Mouse (Mus musculus) embryonic facial prominence, embryonic 15.5 days (tissue): ENCODE results near the gene Scube2. TPM values are rescaled to one million over a fixed set of nuclear protein-coding genes. Genes with fewer than 3 reads are reported as not detected.

Experiments
- ATAC-seq: fragments of 200-750 bp; cut with Nextera tagmentation; 2 replicates; pipeline ENCODE4 v1.8.0; 2017; ENCODE audit warnings: low read depth, moderate TSS enrichment; ENCODE audit not compliant: insufficient number of reproducible peaks, low FRiP score, low TSS enrichment
- H3K27ac ChIP-seq: fragments of 300-500 bp; sonication (generic); replicated peaks from 2 replicates; pipeline ENCODE4 v1.5.1; 2015; ENCODE audit warnings: mild to moderate bottlenecking, inconsistent platforms
- H3K27me3 ChIP-seq: fragments of 300-500 bp; sonication (generic); 2 replicates; pipeline ENCODE4 v1.6.1; 2015; ENCODE audit warnings: inconsistent platforms
- H3K36me3 ChIP-seq: fragments of 300-500 bp; sonication (generic); 2 replicates; pipeline ENCODE4 v1.6.1; 2015; ENCODE audit warnings: mild to moderate bottlenecking, inconsistent platforms
- H3K4me1 ChIP-seq: fragments of 300-500 bp; sonication (generic); 2 replicates; pipeline ENCODE4 v1.6.1; 2015; ENCODE audit warnings: inconsistent platforms
- H3K4me2 ChIP-seq: fragments of 300-500 bp; sonication (generic); replicated peaks from 2 replicates; pipeline ENCODE4 v1.6.1; 2015; ENCODE audit warnings: mild to moderate bottlenecking, inconsistent platforms
- H3K4me3 ChIP-seq: fragments of 300-500 bp; sonication (generic); replicated peaks from 2 replicates; pipeline ENCODE4 v1.5.1; 2015; ENCODE audit warnings: mild to moderate bottlenecking, inconsistent platforms
- H3K9ac ChIP-seq: fragments of 300-500 bp; sonication (generic); 2 replicates; pipeline ENCODE4 v1.6.1; 2015; ENCODE audit warnings: inconsistent platforms
- H3K9me3 ChIP-seq: fragments of 300-500 bp; sonication (generic); replicated peaks from 2 replicates; pipeline ENCODE4 v1.6.1; 2016; ENCODE audit warnings: inconsistent platforms
- WGBS: fragments of 180-500 bp; shearing (Covaris S2); methylation state at CpG from one replicate; pipeline ENCODE4 v1.1.7; 2015; 5-methylcytosine and 5-hydroxymethylcytosine counted together
- polyA plus RNA-seq: library from polyadenylated mRNA; unstranded; fragments of >200 nt; fragmentation: Nextera tagmentation; extraction: Ambion mirVana; gene quantifications from 2 replicates; pipeline ENCODE4 v1.2.1, GENCODE M21; 2015

The Scube2 gene
- 3.7 and 3.9 TPM in 2 replicates for polyA plus RNA-seq

DNA sequence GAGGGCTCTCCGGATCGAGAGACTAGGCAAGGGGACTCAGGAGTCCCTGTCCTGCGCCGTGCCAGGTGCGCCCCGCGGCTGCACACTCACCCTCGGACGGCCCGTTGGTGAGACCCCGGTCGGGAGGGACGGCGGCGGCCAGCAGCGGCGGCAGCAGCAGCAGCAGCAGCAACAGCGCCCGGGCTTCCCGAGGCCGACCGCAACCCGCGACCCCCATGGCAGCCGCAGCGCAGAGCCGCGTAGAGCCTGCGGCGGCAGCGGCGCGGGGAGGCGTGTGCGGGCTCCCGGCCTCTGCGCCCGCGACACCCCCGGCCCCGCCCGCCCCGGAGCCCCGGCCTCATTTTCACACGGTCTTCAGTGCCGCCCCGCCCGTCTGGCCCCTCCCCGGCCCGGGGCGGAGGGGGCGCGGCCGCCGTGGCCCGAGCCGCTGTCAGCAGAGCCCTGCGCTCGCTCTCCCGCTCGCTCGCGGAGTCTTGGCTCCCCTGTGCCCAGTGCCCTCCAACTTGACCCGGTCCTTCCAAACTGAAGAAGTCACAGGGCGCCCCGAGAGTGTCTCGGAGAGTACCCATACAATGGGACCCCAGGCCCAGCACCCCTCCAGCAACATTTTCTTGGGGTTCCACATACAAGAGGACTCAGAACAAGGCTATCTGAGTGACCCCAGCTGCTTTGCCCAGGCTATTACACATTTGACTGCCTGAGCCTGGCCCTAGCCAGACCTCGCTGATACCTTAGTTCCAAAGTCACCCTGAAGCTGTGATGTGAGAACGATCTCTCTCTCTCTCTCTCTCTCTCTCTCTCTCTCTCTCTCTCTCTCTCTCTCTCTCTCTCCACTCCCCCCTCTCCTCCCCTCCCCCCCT, at the start of gene Scube2:
Gene Scube2, minus strand, starts transcription at position 310 of the 860 bp plus-strand sequence.
- peak within 1 kb of the TSS; percentile 57 for H3K4me3 ChIP-seq
- H3K27me3 ChIP-seq: peaks cover 28% of the 10 kb centered on the region
- H3K27ac ChIP-seq: no peak within 1 kb of the TSS
- ATAC-seq: peak; percentile 81
- H3K9me3 ChIP-seq: no peaks in the 10 kb centered on the region
- H3K9ac ChIP-seq: peak within 1 kb of the TSS; percentile 34
- WGBS: 1% methylated on average over 47 of the region's 69 CpGs
- peak within 1 kb of the TSS; percentile 95 for H3K4me2 ChIP-seq
- H3K36me3 ChIP-seq: no peaks in the 10 kb centered on the region
- H3K4me1 ChIP-seq: peaks cover 5% of the 10 kb centered on the region

DNA sequence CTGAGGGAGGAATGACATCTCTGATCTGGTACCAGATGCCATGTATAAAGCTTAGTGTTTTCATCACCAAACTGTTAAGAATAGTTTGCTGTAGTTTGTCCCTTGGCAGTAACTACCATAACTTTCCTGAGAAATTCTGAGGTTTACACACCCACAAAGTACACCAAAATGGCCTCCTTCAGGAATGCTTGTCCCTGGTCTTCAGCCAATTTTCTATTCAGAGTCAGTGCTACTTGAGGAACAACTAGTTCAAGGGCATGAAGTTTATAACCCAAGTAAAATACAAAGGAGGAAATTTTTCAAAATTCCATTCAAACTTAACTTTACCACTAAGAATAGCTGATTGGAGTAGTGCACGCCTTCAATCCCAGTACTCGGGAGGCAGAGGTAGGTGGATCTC, 40.7 kb upstream of the Scube2 start:
- Histone ChIP-seq H3K36me3 (peaks cover 85% of the 10 kb centered on the region), H3K27me3 (no peaks in the 10 kb centered on the region), H3K4me3 (no peak overlapping the region), H3K27ac (no peak overlapping the region), H3K4me2 (no peak overlapping the region), H3K9me3 (no peaks in the 10 kb centered on the region), H3K4me1 (no peaks in the 10 kb centered on the region), H3K9ac (no peak overlapping the region)
- WGBS: 93% methylated on average over 2 of the region's 2 CpGs
- ATAC-seq: no peak

DNA sequence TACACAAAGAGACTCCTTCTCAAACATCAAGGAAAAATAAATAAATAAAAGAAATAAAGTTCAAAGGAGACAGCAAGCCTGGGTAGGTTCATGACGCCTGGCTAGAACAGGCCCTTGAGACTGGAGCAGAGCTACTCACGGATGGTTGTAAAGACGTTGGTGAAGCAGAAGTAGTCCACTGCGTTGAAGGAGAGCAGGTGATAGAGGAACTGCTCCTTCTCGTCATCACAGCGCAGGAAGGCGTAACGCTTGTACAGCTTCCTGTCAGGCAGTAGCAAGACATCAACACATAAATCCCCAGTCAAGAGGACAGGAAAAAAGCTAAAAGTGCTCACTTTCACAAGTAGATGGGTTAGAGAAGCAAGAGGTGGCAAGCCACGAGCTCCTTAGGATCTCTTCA, 35.4 kb upstream of the Scube2 start:
- Histone ChIP-seq H3K4me1 (no peaks in the 10 kb centered on the region), H3K4me3 (no peak overlapping the region), H3K4me2 (no peak overlapping the region), H3K27me3 (no peaks in the 10 kb centered on the region), H3K27ac (no peak overlapping the region), H3K9ac (no peak overlapping the region), H3K36me3 (peaks cover 97% of the 10 kb centered on the region), H3K9me3 (no peaks in the 10 kb centered on the region)
- WGBS: 86% methylated on average over 9 of the region's 9 CpGs
- no peak for ATAC-seq

DNA sequence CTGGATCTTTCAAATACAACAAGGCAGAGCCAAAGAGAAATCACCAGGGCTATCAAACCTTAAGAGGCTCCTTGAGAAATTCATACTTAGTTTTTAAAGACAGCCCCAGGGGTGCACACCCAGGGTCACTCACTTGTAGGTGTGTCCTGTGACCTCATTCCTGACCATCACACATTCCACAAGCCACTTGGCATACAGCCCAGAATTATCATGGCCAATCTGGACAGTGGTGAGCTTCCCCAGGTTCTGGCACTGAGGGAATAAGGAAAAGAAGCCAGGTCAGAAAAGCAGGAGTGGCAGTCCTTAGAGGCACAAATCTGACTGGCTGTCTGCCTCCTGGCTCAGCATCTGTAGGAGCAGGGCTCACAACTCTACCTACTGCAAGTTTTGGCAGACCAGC, 33.4 kb upstream of the Scube2 start:
- no peak for ATAC-seq
- H3K4me2 ChIP-seq: no peak overlapping the region
- no peak overlapping the region for H3K4me3 ChIP-seq
- no peak overlapping the region for H3K9ac ChIP-seq
- H3K36me3 ChIP-seq: peaks cover 99% of the 10 kb centered on the region
- no peaks in the 10 kb centered on the region for H3K27me3 ChIP-seq
- no peaks in the 10 kb centered on the region for H3K9me3 ChIP-seq
- H3K27ac ChIP-seq: no peak overlapping the region
- H3K4me1 ChIP-seq: no peaks in the 10 kb centered on the region

DNA sequence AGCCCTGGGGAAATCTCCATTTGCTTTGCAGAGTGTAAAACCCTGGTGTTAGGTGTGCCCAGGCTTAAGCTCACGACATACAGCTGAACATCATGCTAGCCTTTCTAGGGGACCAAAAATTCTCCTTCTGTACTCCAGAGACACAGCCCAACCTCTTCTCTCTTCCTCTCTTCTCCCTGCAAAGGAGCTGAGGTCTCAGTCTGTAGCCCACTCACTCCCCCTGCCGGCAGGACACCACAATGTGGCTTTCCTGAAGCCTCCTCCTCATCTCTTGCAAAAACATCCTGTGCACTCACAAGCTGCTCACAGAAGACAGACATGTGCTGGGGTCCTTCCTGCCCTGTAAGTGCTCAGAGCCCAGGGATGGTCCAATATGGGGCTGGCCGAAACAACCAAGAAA, 27.1 kb upstream of the Scube2 start:
- H3K27ac ChIP-seq: no peak overlapping the region
- H3K9ac ChIP-seq: no peak overlapping the region
- H3K9me3 ChIP-seq: no peaks in the 10 kb centered on the region
- no peak for ATAC-seq
- no peak overlapping the region for H3K4me2 ChIP-seq
- peaks cover 57% of the 10 kb centered on the region for H3K36me3 ChIP-seq
- H3K27me3 ChIP-seq: no peaks in the 10 kb centered on the region
- no peaks in the 10 kb centered on the region for H3K4me1 ChIP-seq
- no peak overlapping the region for H3K4me3 ChIP-seq
- 33% methylated on average over 3 of the region's 3 CpGs for WGBS

DNA sequence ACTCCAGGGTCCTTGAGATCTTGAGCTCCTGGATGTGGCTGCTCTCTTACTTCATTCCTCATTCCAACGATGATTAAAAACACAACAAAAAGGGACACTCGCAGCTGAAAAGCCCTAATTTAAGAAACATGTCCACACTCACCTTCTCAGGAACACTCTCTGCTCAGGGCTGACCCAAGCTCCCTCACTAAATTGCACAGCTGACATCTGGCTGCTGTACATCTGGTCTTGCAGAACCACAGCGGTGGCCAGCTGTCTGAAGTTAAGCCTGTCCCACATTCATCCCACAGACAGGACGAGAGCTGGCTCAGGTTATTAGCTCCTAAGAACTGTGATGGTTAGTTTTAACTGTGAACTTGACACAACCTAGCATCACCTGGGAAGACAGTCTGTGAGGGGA, 26.3 kb upstream of the Scube2 start:
- Histone ChIP-seq H3K4me2 (no peak overlapping the region), H3K9ac (no peak overlapping the region), H3K4me3 (no peak overlapping the region), H3K27ac (no peak overlapping the region), H3K36me3 (peaks cover 52% of the 10 kb centered on the region), H3K4me1 (no peaks in the 10 kb centered on the region), H3K9me3 (no peaks in the 10 kb centered on the region), H3K27me3 (no peaks in the 10 kb centered on the region)
- no peak for ATAC-seq
- 69% methylated on average over 4 of the region's 4 CpGs for WGBS

- no peak overlapping the region for H3K27ac ChIP-seq
- no peak for ATAC-seq
- H3K9me3 ChIP-seq: no peaks in the 10 kb centered on the region
- peaks cover 39% of the 10 kb centered on the region for H3K36me3 ChIP-seq
- 96% methylated on average over 2 of the region's 2 CpGs for WGBS
- no peak overlapping the region for H3K4me3 ChIP-seq
- no peak overlapping the region for H3K4me2 ChIP-seq
- H3K4me1 ChIP-seq: no peaks in the 10 kb centered on the region
- H3K9ac ChIP-seq: no peak overlapping the region
- no peaks in the 10 kb centered on the region for H3K27me3 ChIP-seq
Observed at GRCm38 (mm10) chr7:109890256-109890655, 24.8 kb upstream of the Scube2 start.

GRCm38 (mm10) chr7:109889300-109889699, 23.8 kb upstream of the Scube2 start:
- Histone ChIP-seq H3K4me1 (no peaks in the 10 kb centered on the region), H3K4me2 (no peak overlapping the region), H3K27ac (no peak overlapping the region), H3K27me3 (no peaks in the 10 kb centered on the region), H3K9me3 (no peaks in the 10 kb centered on the region), H3K4me3 (no peak overlapping the region), H3K36me3 (peaks cover 29% of the 10 kb centered on the region), H3K9ac (no peak overlapping the region)
- ATAC-seq: no peak; the same call in 1 of the 2 replicates
- 57% methylated on average over 5 of the region's 5 CpGs for WGBS

DNA sequence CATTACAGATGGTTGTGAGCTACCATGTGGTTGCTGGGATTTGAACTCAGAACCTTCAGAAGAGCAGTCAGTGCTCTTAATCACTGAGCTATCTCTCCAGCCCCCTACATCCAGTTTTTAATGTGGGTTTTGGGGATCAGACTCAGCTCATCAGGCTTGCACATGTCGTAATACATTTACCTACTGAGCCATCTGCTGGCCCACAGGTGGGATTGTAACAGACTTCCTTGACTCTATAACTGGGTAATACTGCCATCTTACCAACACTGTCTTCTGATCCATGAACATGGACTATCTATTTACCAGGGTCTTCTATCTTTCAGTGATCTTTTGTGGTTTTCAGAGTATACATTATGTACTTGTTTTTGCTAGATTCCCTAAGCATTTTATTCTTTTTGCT, 20.8 kb upstream of the Scube2 start:
- Histone ChIP-seq H3K36me3 (peaks cover 11% of the 10 kb centered on the region), H3K9me3 (no peaks in the 10 kb centered on the region), H3K4me3 (no peak overlapping the region), H3K27me3 (no peaks in the 10 kb centered on the region), H3K4me2 (no peak overlapping the region), H3K4me1 (peaks cover 4% of the 10 kb centered on the region; the same call in 1 of the 2 replicates), H3K27ac (no peak overlapping the region), H3K9ac (no peak overlapping the region)
- ATAC-seq: no peak
- WGBS: 97% methylated on average over 1 of the region's 1 CpGs

- no peaks in the 10 kb centered on the region for H3K9me3 ChIP-seq
- WGBS: 85% methylated on average over 2 of the region's 2 CpGs
Observed at GRCm38 (mm10) chr7:109882574-109882973, 17.1 kb upstream of the Scube2 start.

DNA sequence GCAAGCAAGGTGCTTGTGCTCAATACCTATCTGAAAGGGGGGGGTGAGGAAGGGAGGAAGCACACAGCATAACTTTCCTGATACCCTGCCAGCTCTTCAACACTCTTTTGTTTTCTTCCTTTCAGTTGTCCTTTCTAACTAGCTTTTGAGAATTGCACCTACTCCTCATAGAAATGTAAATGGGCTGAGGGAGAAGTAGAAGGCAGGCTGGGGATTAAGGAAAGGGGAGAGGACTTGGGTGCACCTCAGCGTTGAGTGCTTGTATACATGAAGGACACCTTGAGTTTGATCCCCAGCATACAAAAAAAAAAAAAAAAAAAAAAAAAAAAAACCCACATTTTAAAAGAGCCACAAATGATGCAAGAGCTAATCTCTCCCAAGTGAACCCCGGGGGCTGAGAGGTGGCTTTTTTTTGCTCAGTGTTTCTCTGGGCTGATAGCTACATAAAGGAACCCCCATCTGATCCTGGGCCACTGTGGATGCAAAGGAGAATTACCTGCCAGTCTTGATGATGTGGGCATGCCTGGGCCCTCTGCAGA, 16.2 kb upstream of the Scube2 start:
- 42% methylated on average over 2 of the region's 2 CpGs for WGBS
- H3K36me3 ChIP-seq: 0 out of 2 replicates have a peak, but pooled peaks cover under 1% of the 10 kb centered on the region
- H3K27ac ChIP-seq: no peak overlapping the region
- no peaks in the 10 kb centered on the region for H3K9me3 ChIP-seq
- H3K4me3 ChIP-seq: no peak overlapping the region
- no peaks in the 10 kb centered on the region for H3K27me3 ChIP-seq
- no peak overlapping the region for H3K9ac ChIP-seq
- H3K4me1 ChIP-seq: peaks cover 4% of the 10 kb centered on the region; the same call in 1 of the 2 replicates
- H3K4me2 ChIP-seq: no peak overlapping the region
- no peak for ATAC-seq

More at GRCm38 (mm10) chr7:109882574-109882973, 17.1 kb upstream of the Scube2 start:
- peaks cover 4% of the 10 kb centered on the region; the same call in 1 of the 2 replicates for H3K4me1 ChIP-seq
- no peak for ATAC-seq
- no peak overlapping the region for H3K27ac ChIP-seq
- no peak overlapping the region for H3K4me3 ChIP-seq
- 0 out of 2 replicates have a peak, but pooled peaks cover 3% of the 10 kb centered on the region for H3K36me3 ChIP-seq
- no peak overlapping the region for H3K9ac ChIP-seq
- no peaks in the 10 kb centered on the region for H3K27me3 ChIP-seq
- H3K4me2 ChIP-seq: no peak overlapping the region
